Mouse (Mus musculus) CH12.LX (cell line): ENCODE measurements at regions not wholly inside any gene's neighbourhood (a gene's known extent, or its start where the extent isn't known, plus 50 kb on each side); places are given as distances from the start of the nearest gene placed in this dataset.

Experiments
- DNase-seq: peaks from one replicate; pipeline ENCODE4 v3.0.0-alpha.2; 2013; ENCODE audit errors: extremely low read depth
- H3K27ac ChIP-seq: 2 replicates; pipeline ENCODE4 v1.5.1; 2012; ENCODE audit warnings: low read depth, mild to moderate bottlenecking, control low read depth, moderate library complexity; ENCODE audit not compliant: insufficient read depth
- H3K27me3 ChIP-seq: replicated peaks from 2 replicates; pipeline ENCODE3; 2012; ENCODE audit warnings: inconsistent platforms
- H3K36me3 ChIP-seq, 2 experiments: replicated peaks in 1 of 2; 2 replicates each; pipeline versions ENCODE3 to v1.6.1; 2012; ENCODE audit warnings: inconsistent platforms in 1 of 2, low read length in 1 of 2, mild to moderate bottlenecking in 1 of 2, mixed read lengths in 1 of 2, moderate library complexity in 1 of 2; ENCODE audit not compliant: control insufficient read depth in 1 of 2, insufficient read depth in 1 of 2
- H3K4me1 ChIP-seq, 2 experiments: 2 replicates each; pipeline ENCODE4 v1.6.1; 2012; ENCODE audit warnings: inconsistent platforms in 1 of 2, moderate library complexity in 1 of 2; ENCODE audit not compliant: insufficient read depth in 2 of 2, control insufficient read depth in 1 of 2
- H3K4me2 ChIP-seq: 2 replicates; pipeline ENCODE4 v1.6.1; 2012; ENCODE audit warnings: low read depth, mild to moderate bottlenecking, control low read depth; ENCODE audit not compliant: poor library complexity, insufficient read depth, severe bottlenecking
- H3K4me3 ChIP-seq, 3 experiments: fragments of 150-350 bp in 1 of 3; sonication (generic) in 1 of 3; replicated peaks in 1 of 3; 2 replicates each; pipeline versions ENCODE3 to v1.5.1; 2011 to 2012; ENCODE audit warnings: low read depth in 2 of 3, low read length in 2 of 3, mild to moderate bottlenecking in 2 of 3, moderate library complexity in 2 of 3, control low read depth in 1 of 3, improper control_type of control experiment in 1 of 3, inconsistent platforms in 1 of 3, mixed read lengths in 1 of 3; ENCODE audit not compliant: poor library complexity in 1 of 3
- H3K79me2 ChIP-seq: replicated peaks from 2 replicates; pipeline ENCODE4 v1.6.1; 2012; ENCODE audit warnings: mild to moderate bottlenecking, moderate library complexity; ENCODE audit not compliant: control insufficient read depth, poor library complexity, insufficient read depth, severe bottlenecking; ENCODE audit errors: extremely low read depth
- H3K9ac ChIP-seq: 2 replicates; pipeline ENCODE4 v1.6.1; 2012; ENCODE audit warnings: low read depth, mild to moderate bottlenecking, control low read depth, moderate library complexity; ENCODE audit not compliant: insufficient read depth
- H3K9me3 ChIP-seq: replicated peaks from 2 replicates; pipeline ENCODE3; 2012; ENCODE audit warnings: low read length, inconsistent platforms, mixed read lengths
- CHD1 ChIP-seq: IDR thresholded peaks from 2 replicates; pipeline ENCODE4 v1.6.1; 2012; ENCODE audit warnings: low read depth, low read length, improper control_type of control experiment, inconsistent platforms
- CHD2 ChIP-seq: IDR thresholded peaks from 2 replicates; pipeline ENCODE4 v1.6.1; 2011; ENCODE audit warnings: low read length, improper control_type of control experiment
- CTCF ChIP-seq, 2 experiments: IDR thresholded peaks in 1 of 2; conservative IDR thresholded peaks in 1 of 2; 2 replicates each; pipeline ENCODE4 v1.5.1; 2011 to 2012; ENCODE audit warnings: low read depth in 2 of 2, low read length in 2 of 2, improper control_type of control experiment in 1 of 2, inconsistent platforms in 1 of 2, mild to moderate bottlenecking in 1 of 2, moderate library complexity in 1 of 2
- ELF1 ChIP-seq: IDR thresholded peaks from 2 replicates; pipeline ENCODE4 v1.6.1; 2014; ENCODE audit warnings: low read depth, mild to moderate bottlenecking, inconsistent platforms, low read length, improper control_type of control experiment
- EP300 ChIP-seq: IDR thresholded peaks from 2 replicates; pipeline ENCODE4 v1.6.1; 2011; ENCODE audit warnings: low read length, improper control_type of control experiment
- IRF4 ChIP-seq: IDR thresholded peaks from 2 replicates; pipeline ENCODE4 v1.6.1; 2014; ENCODE audit warnings: low read depth, mild to moderate bottlenecking, inconsistent platforms, low read length, improper control_type of control experiment
- JUN ChIP-seq: IDR thresholded peaks from 2 replicates; pipeline ENCODE4 v1.6.1; 2011; ENCODE audit warnings: low read depth, mild to moderate bottlenecking, low read length, improper control_type of control experiment, moderate library complexity; ENCODE audit not compliant: insufficient read depth
- KAT2A ChIP-seq: IDR thresholded peaks from 2 replicates; pipeline ENCODE4 v1.6.1; 2012; ENCODE audit warnings: low read length, improper control_type of control experiment, inconsistent platforms; ENCODE audit not compliant: insufficient replicate concordance
- MAFK ChIP-seq: IDR thresholded peaks from 2 replicates; pipeline ENCODE4 v1.6.1; 2011; ENCODE audit warnings: low read length, improper control_type of control experiment; ENCODE audit not compliant: insufficient replicate concordance
- MAX ChIP-seq: IDR thresholded peaks from 2 replicates; pipeline ENCODE4 v1.6.1; 2011; ENCODE audit warnings: low read length, improper control_type of control experiment
- MXI1 ChIP-seq: IDR thresholded peaks from 2 replicates; pipeline ENCODE4 v1.6.1; 2011; ENCODE audit warnings: mild to moderate bottlenecking, low read depth, low read length, improper control_type of control experiment
- MYC ChIP-seq: IDR thresholded peaks from 2 replicates; pipeline ENCODE4 v1.6.1; 2011; ENCODE audit warnings: low read depth, mild to moderate bottlenecking, improper control_type of control experiment, low read length
- NELFE ChIP-seq: IDR thresholded peaks from 2 replicates; pipeline ENCODE4 v1.6.1; 2011; ENCODE audit warnings: low read depth, low read length, improper control_type of control experiment
- PAX5 ChIP-seq: IDR thresholded peaks from 2 replicates; pipeline ENCODE4 v1.6.1; 2012; ENCODE audit warnings: low read length, inconsistent platforms, mixed read lengths
- SMC3 ChIP-seq: IDR thresholded peaks from 2 replicates; pipeline ENCODE4 v1.6.1; 2011; ENCODE audit warnings: low read depth, low read length, improper control_type of control experiment
- USF1 ChIP-seq: IDR thresholded peaks from 2 replicates; pipeline ENCODE4 v1.6.1; 2014; ENCODE audit warnings: low read depth, mild to moderate bottlenecking, inconsistent platforms, low read length, improper control_type of control experiment
- USF2 ChIP-seq: conservative IDR thresholded peaks from 2 replicates; pipeline ENCODE4 v1.6.1; 2011; ENCODE audit warnings: low read depth, low read length, improper control_type of control experiment
- ZKSCAN1 ChIP-seq: IDR thresholded peaks from 2 replicates; pipeline ENCODE4 v1.6.1; 2012; ENCODE audit warnings: low read depth, inconsistent platforms, low read length, improper control_type of control experiment, borderline replicate concordance
- dilution Hi-C: fragments of 300-500 bp; cut with MboI; formaldehyde crosslinking; loops from 2 replicates; pipeline ENCODE4 v1.14.3; 2020; ENCODE audit warnings: low sequenced_read_pairs; ENCODE audit not compliant: extremely low pct_unique_long_range_greater_than_20kb, extremely low pct_ligation_motif_present
- in situ Hi-C: fragments of 300-500 bp; cut with MboI; formaldehyde crosslinking; loops from 3 replicates; pipeline ENCODE4 v1.14.3; 2019; ENCODE audit warnings: low sequenced_read_pairs, low pct_ligation_motif_present, low pct_unique_long_range_greater_than_20kb, mixed read lengths

GRCm38 (mm10) chr11:43091046-43091445, 55.5 kb downstream of the Gm9972 start:
- no peak overlapping the region for H3K27ac ChIP-seq
- H3K36me3 ChIP-seq = no peaks in the 10 kb centered on the region
- dilution Hi-C loops (no loop called here), in situ Hi-C loops (no loop called here)
- H3K9ac ChIP-seq = no peak overlapping the region
- H3K4me2 ChIP-seq = no peak overlapping the region
- DNase-seq = no peak
- H3K9me3 ChIP-seq = no peaks in the 10 kb centered on the region
- H3K27me3 ChIP-seq = no peaks in the 10 kb centered on the region
- H3K4me3 ChIP-seq = no peak overlapping the region
- peaks cover 7 to 44% of the 10 kb centered on the region in 2 experiments for H3K4me1 ChIP-seq
- H3K79me2 ChIP-seq = no peaks in the 10 kb centered on the region
- TF ChIP-seq IRF4 (no peak), SMC3 (no peak), MXI1 (no peak), JUN (no peak), NELFE (no peak), MYC (no peak), KAT2A (no peak), ELF1 (no peak), ZKSCAN1 (no peak), CTCF (conservative IDR thresholded peaks at IDR 0.05 in 1 of 2, IDR thresholded peaks at IDR 0.05 in 1 of 2; ENCODE audit: low read depth in 2 of 2, low read length in 2 of 2) (no peak), USF2 (no peak), CHD2 (no peak), MAX (no peak), PAX5 (no peak), MAFK (no peak), CHD1 (no peak)

GRCm38 (mm10) chr11:43092126-43092920, 56.8 kb downstream of the Gm9972 start:
- Histone ChIP-seq H3K36me3 (no peaks in the 10 kb centered on the region), H3K4me1 (peaks cover 8 to 48% of the 10 kb centered on the region in 2 experiments), H3K9ac (no peak overlapping the region), H3K4me2 (no peak overlapping the region), H3K79me2 (no peaks in the 10 kb centered on the region), H3K9me3 (no peaks in the 10 kb centered on the region), H3K27me3 (no peaks in the 10 kb centered on the region), H3K27ac (no peak overlapping the region), H3K4me3 (no peak overlapping the region)
- in situ Hi-C loops (no loop called here), dilution Hi-C loops (no loop called here)
- TF ChIP-seq EP300 (0 out of 2 replicates have a peak, but pooled peaks have one; percentile 8), USF1 (no peak)
- DNase-seq = no peak
